Mouse (Mus musculus) intestine, embryonic 16.5 days (tissue): ENCODE measurements at regions not wholly inside any gene's neighbourhood (a gene's known extent, or its start where the extent isn't known, plus 50 kb on each side); places are given as distances from the start of the nearest gene placed in this dataset.

Experiments used
- ATAC-seq: fragments of 200-750 bp; cut with Nextera tagmentation; 2 replicates; pipeline ENCODE4 v1.8.0; 2017; ENCODE audit warnings: moderate TSS enrichment, moderate library complexity
- H3K27ac ChIP-seq: fragments of 300-500 bp; sonication (generic); 2 replicates; pipeline ENCODE4 v1.5.1; 2014; ENCODE audit warnings: mild to moderate bottlenecking, low read length
- H3K27me3 ChIP-seq: fragments of 300-500 bp; sonication (generic); replicated peaks from 2 replicates; pipeline ENCODE4 v1.6.1; 2014; ENCODE audit warnings: low read length, control low read depth, mixed read lengths; ENCODE audit not compliant: control insufficient read depth, insufficient read depth
- H3K36me3 ChIP-seq: fragments of 300-500 bp; sonication (generic); 2 replicates; pipeline ENCODE4 v1.6.1; 2014; ENCODE audit warnings: low read length, control low read depth; ENCODE audit not compliant: control insufficient read depth, insufficient read depth
- H3K4me1 ChIP-seq: fragments of 300-500 bp; sonication (generic); 2 replicates; pipeline ENCODE4 v1.6.1; 2014; ENCODE audit warnings: low read length, control low read depth, mixed read lengths; ENCODE audit not compliant: control insufficient read depth, insufficient read depth
- H3K4me2 ChIP-seq: fragments of 300-500 bp; sonication (generic); 2 replicates; pipeline ENCODE4 v1.6.1; 2014; ENCODE audit warnings: low read depth, low read length, control low read depth
- H3K4me3 ChIP-seq: fragments of 300-500 bp; sonication (generic); 2 replicates; pipeline ENCODE4 v1.5.1; 2014; ENCODE audit warnings: mild to moderate bottlenecking, low read length
- H3K9ac ChIP-seq: fragments of 300-500 bp; sonication (generic); 2 replicates; pipeline ENCODE4 v1.6.1; 2014; ENCODE audit warnings: low read depth, low read length
- H3K9me3 ChIP-seq: fragments of 300-500 bp; sonication (generic); 2 replicates; pipeline ENCODE4 v1.6.1; 2016; ENCODE audit warnings: low read length, control low read depth; ENCODE audit not compliant: control insufficient read depth
- WGBS: fragments of 180-500 bp; shearing (Covaris S2); extraction: QIAGEN DNeasy Blood & Tissue Kit; methylation state at CpG from one replicate; pipeline ENCODE4 v1.1.7; 2014; 5-methylcytosine and 5-hydroxymethylcytosine counted together

- no peaks in the 10 kb centered on the region for H3K36me3 ChIP-seq
- no peak overlapping the region for H3K27ac ChIP-seq
- no peaks in the 10 kb centered on the region for H3K4me1 ChIP-seq
- H3K9me3 ChIP-seq: no peaks in the 10 kb centered on the region
- H3K27me3 ChIP-seq: no peaks in the 10 kb centered on the region
- no peak for ATAC-seq
- H3K4me3 ChIP-seq: no peak overlapping the region
- H3K4me2 ChIP-seq: no peak overlapping the region
- no peak overlapping the region for H3K9ac ChIP-seq
- 51% methylated on average over 2 of the region's 2 CpGs for WGBS
Observed at GRCm38 (mm10) chr13:106591729-106592128, 345.0 kb downstream of the Ipo11 start.

- Histone ChIP-seq H3K36me3 (no peaks in the 10 kb centered on the region), H3K27me3 (no peaks in the 10 kb centered on the region), H3K4me2 (no peak overlapping the region), H3K9me3 (no peaks in the 10 kb centered on the region), H3K9ac (no peak overlapping the region), H3K4me1 (no peaks in the 10 kb centered on the region), H3K27ac (no peak overlapping the region), H3K4me3 (no peak overlapping the region)
- no peak for ATAC-seq
- 83% methylated on average over 9 of the region's 9 CpGs for WGBS
Observed at GRCm38 (mm10) chr13:106567658-106568359, 368.9 kb downstream of the Ipo11 start.

- Histone ChIP-seq H3K4me2 (no peak overlapping the region), H3K4me1 (no peaks in the 10 kb centered on the region), H3K4me3 (no peak overlapping the region), H3K27me3 (no peaks in the 10 kb centered on the region), H3K36me3 (no peaks in the 10 kb centered on the region), H3K9ac (no peak overlapping the region), H3K27ac (no peak overlapping the region), H3K9me3 (no peaks in the 10 kb centered on the region)
- WGBS: 76% methylated on average over 1 of the region's 1 CpGs
- ATAC-seq: no peak
Observed at GRCm38 (mm10) chr13:106562588-106562987, 374.2 kb downstream of the Ipo11 start.

- no peaks in the 10 kb centered on the region for H3K27me3 ChIP-seq
- 73% methylated on average over 4 of the region's 4 CpGs for WGBS
Observed at GRCm38 (mm10) chr13:106562161-106562560, 374.6 kb downstream of the Ipo11 start.

GRCm38 (mm10) chr13:106525406-106526206 is 411.2 kb downstream of the Ipo11 start:
- H3K27ac ChIP-seq: no peak overlapping the region
- H3K4me3 ChIP-seq: no peak overlapping the region
- H3K36me3 ChIP-seq: no peaks in the 10 kb centered on the region
- ATAC-seq: no peak
- H3K27me3 ChIP-seq: no peaks in the 10 kb centered on the region
- no peaks in the 10 kb centered on the region for H3K9me3 ChIP-seq
- H3K4me1 ChIP-seq: no peaks in the 10 kb centered on the region
- 72% methylated on average over 11 of the region's 11 CpGs for WGBS
- no peak overlapping the region for H3K4me2 ChIP-seq
- H3K9ac ChIP-seq: no peak overlapping the region

More at GRCm38 (mm10) chr13:106562161-106562560, 374.6 kb downstream of the Ipo11 start:
- no peak overlapping the region for H3K4me3 ChIP-seq
- no peak overlapping the region for H3K9ac ChIP-seq
- ATAC-seq: no peak
- H3K4me2 ChIP-seq: no peak overlapping the region
- no peak overlapping the region for H3K27ac ChIP-seq
- H3K36me3 ChIP-seq: no peaks in the 10 kb centered on the region
- no peaks in the 10 kb centered on the region for H3K9me3 ChIP-seq
- H3K4me1 ChIP-seq: no peaks in the 10 kb centered on the region

GRCm38 (mm10) chr13:106514510-106515169 is 422.1 kb downstream of the Ipo11 start:
- no peaks in the 10 kb centered on the region for H3K27me3 ChIP-seq
- no peak overlapping the region for H3K4me2 ChIP-seq
- WGBS: 81% methylated on average over 5 of the region's 5 CpGs
- no peaks in the 10 kb centered on the region for H3K36me3 ChIP-seq
- H3K4me1 ChIP-seq: no peaks in the 10 kb centered on the region
- ATAC-seq: no peak
- no peak overlapping the region for H3K27ac ChIP-seq
- no peak overlapping the region for H3K4me3 ChIP-seq
- H3K9ac ChIP-seq: no peak overlapping the region
- H3K9me3 ChIP-seq: no peaks in the 10 kb centered on the region

- Histone ChIP-seq H3K4me2 (no peak overlapping the region), H3K36me3 (no peaks in the 10 kb centered on the region), H3K9ac (no peak overlapping the region), H3K4me3 (no peak overlapping the region), H3K9me3 (no peaks in the 10 kb centered on the region), H3K27ac (no peak overlapping the region), H3K27me3 (no peaks in the 10 kb centered on the region), H3K4me1 (no peaks in the 10 kb centered on the region)
- no peak for ATAC-seq
- WGBS: 71% methylated on average over 4 of the region's 4 CpGs
Observed at GRCm38 (mm10) chr13:106513669-106514068, 423.1 kb downstream of the Ipo11 start.

- no peaks in the 10 kb centered on the region for H3K4me1 ChIP-seq
- H3K27ac ChIP-seq: no peak overlapping the region
- no peaks in the 10 kb centered on the region for H3K9me3 ChIP-seq
- WGBS: 81% methylated on average over 6 of the region's 6 CpGs
- no peaks in the 10 kb centered on the region for H3K36me3 ChIP-seq
- no peak for ATAC-seq
- H3K27me3 ChIP-seq: no peaks in the 10 kb centered on the region
- H3K4me2 ChIP-seq: no peak overlapping the region
- H3K4me3 ChIP-seq: no peak overlapping the region
- no peak overlapping the region for H3K9ac ChIP-seq
Observed at GRCm38 (mm10) chr13:106510435-106510834, 426.3 kb downstream of the Ipo11 start.

GRCm38 (mm10) chr13:106501273-106501672 is 435.5 kb downstream of the Ipo11 start:
- Histone ChIP-seq H3K27me3 (no peaks in the 10 kb centered on the region), H3K9ac (no peak overlapping the region), H3K9me3 (no peaks in the 10 kb centered on the region), H3K36me3 (no peaks in the 10 kb centered on the region), H3K27ac (0 out of 2 replicates have a peak overlapping the region, but pooled peaks have one; percentile 23), H3K4me1 (no peaks in the 10 kb centered on the region), H3K4me2 (no peak overlapping the region), H3K4me3 (no peak overlapping the region)
- peak; percentile 68 for ATAC-seq
- WGBS: 46% methylated on average over 6 of the region's 6 CpGs
